Mouse (Mus musculus) E14TG2a.4 (cell line): ENCODE measurements around the gene Pygm.

ENCODE experiments used
- H3K27me3 ChIP-seq: 2 replicates; pipeline ENCODE4 v1.6.1; 2014; ENCODE audit warnings: low read length, control low read depth; ENCODE audit not compliant: insufficient read depth
- H3K36me3 ChIP-seq: 2 replicates; pipeline ENCODE4 v1.6.1; 2014; ENCODE audit warnings: low read length, control low read depth; ENCODE audit not compliant: insufficient read depth
- H3K4me1 ChIP-seq: replicated peaks from 2 replicates; pipeline ENCODE4 v1.6.1; 2014; ENCODE audit warnings: low read depth, low read length, control low read depth
- H3K4me3 ChIP-seq: replicated peaks from 2 replicates; pipeline ENCODE4 v1.5.1; 2014; ENCODE audit warnings: mild to moderate bottlenecking, low read length
- H3K9me3 ChIP-seq: 2 replicates; pipeline ENCODE4 v1.6.1; 2014; ENCODE audit warnings: low read length, control low read depth
- CTCF ChIP-seq: conservative IDR thresholded peaks from 2 replicates; pipeline ENCODE4 v1.5.1; 2014; ENCODE audit warnings: low read length
- NANOG ChIP-seq: IDR thresholded peaks from 2 replicates; pipeline ENCODE4 v1.6.1; 2014; ENCODE audit warnings: borderline replicate concordance, low read length, mixed read lengths
- POU5F1 ChIP-seq: IDR thresholded peaks from 2 replicates; pipeline ENCODE4 v1.6.1; 2014; ENCODE audit warnings: low read length, borderline replicate concordance

Pygm gene

GRCm38 (mm10) chr19:6443016-6443415 is 58.8 kb downstream of the Pygm start:
- H3K4me3 ChIP-seq, result no peak overlapping the region
- peaks cover 25% of the 10 kb centered on the region for H3K27me3 ChIP-seq
- no peak for TF ChIP-seq POU5F1
- no peak for TF ChIP-seq CTCF
- TF ChIP-seq NANOG, result no peak
- H3K9me3 ChIP-seq, result no peaks in the 10 kb centered on the region
- no peaks in the 10 kb centered on the region for H3K36me3 ChIP-seq
- H3K4me1 ChIP-seq, result peaks cover 30% of the 10 kb centered on the region

DNA sequence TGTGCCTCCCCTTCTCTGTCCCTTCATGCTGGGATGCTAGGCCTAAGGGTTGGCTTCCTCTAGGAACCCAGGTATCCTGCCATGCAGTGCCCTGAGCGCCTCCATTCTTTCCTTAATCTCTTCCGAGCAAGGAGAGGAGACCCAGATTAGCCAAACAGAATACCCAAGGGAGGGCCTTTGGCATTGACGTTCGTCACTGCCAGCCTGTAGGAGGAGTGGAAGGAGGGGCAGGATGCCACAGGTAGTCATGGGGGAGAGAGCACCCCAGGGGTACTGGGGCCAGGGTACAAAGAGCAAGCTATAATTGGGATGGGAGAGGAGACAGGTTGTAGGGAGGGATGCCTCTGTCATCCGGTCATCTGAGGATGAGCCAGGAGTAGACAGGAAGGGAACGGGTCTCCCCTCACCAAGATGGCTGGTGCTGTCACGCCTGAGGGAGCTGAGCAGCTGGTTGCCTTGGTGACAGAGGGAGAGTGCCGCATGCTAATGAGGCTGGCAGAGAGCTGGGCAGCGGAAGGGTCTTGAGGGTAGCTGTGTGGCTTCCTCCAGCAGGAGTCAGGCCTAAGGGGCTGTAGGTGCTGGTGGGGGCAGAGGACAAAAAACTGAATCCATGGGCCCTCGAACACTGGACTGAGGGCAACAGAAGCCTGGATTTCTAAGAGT is 61.7 kb downstream of the Pygm start:
- TF ChIP-seq POU5F1 (no peak), NANOG (no peak), CTCF (no peak)
- no peaks in the 10 kb centered on the region for H3K9me3 ChIP-seq
- no peaks in the 10 kb centered on the region for H3K36me3 ChIP-seq
- peaks cover 25% of the 10 kb centered on the region for H3K27me3 ChIP-seq
- no peak overlapping the region for H3K4me3 ChIP-seq
- H3K4me1 ChIP-seq, result peaks cover 52% of the 10 kb centered on the region

DNA sequence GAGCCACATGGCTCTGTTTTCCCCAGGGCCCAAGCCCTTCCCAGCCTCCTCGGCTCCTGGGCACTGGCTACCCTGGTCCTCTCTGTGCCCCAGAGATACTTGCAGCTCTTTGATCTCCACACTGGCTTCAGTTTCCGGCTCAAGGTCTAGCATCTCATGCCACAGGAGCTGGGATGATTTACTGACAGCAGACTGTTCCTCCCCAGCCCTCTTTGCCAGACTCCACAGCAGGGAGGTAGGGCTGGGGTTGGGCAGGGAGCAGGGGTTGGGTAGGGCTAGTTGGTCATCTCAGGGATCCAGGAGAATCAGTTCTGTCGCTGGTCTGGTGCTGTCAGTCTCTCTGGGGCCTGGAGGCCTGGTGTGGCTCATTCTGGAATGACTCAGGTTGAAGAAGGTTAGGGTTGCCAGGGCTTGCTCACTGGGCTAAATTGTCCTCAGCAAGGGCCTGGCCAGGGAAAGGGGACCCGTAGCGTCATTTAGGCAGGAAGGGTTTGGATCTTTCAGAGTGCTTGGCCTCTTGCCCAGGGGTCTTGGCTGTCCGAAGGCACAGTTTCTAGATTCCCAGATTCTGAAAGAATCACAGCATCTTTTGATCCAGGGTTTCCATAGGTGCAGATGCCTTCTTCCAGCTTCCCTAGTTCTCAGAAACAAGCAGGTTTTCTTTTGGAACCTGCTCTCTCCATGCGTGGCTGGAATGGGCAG is 62.7 kb downstream of the Pygm start:
- TF ChIP-seq NANOG (no peak), CTCF (no peak), POU5F1 (no peak)
- no peaks in the 10 kb centered on the region for H3K9me3 ChIP-seq
- no peak overlapping the region for H3K4me3 ChIP-seq

More for the DNA sequence above, 62.7 kb downstream of the Pygm start:
- Histone ChIP-seq H3K27me3 (peaks cover 25% of the 10 kb centered on the region), H3K4me1 (peaks cover 61% of the 10 kb centered on the region), H3K36me3 (no peaks in the 10 kb centered on the region)
